Mouse (Mus musculus) right cerebral cortex, adult 18-20 months (tissue): ENCODE measurements at regions not wholly inside any gene's neighbourhood (a gene's known extent, or its start where the extent isn't known, plus 50 kb on each side); places are given as distances from the start of the nearest gene placed in this dataset.

Source experiments
- DNase-seq: peaks from one replicate; pipeline ENCODE4 v3.0.0; 2022; ENCODE audit warnings: mixed read lengths

DNA sequence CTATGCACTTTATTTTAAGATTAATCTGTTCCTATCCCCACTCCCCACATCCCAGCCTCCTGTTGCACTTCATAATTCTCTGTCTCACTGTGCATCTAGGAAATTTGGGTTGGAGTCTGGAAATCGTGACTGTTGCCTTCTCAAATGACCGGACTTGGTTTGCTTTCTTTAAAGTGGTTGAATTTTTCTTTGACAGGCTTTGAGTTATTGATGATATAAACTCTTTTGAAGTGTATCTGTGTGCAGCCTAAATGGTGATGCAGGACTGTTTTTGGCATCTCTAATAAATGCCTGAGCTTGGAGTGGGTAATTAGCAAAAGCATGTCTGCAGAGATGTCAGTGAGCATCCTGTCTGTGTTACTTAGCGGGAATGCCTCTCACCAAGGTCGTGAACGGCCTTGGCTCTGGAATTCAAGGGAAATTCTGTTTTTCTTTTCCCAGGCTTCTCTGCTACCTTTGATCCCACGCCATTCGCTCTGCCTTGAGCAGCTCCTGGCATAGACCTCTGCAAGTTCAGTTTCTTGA lies 292.8 kb upstream of the Igfbp3 start:
- DNase-seq, result no peak

- DNase-seq, result no peak
These were observed 291.1 kb upstream of the Igfbp3 start for GRCm38 (mm10) chr11:7504651-7505321.

DNA sequence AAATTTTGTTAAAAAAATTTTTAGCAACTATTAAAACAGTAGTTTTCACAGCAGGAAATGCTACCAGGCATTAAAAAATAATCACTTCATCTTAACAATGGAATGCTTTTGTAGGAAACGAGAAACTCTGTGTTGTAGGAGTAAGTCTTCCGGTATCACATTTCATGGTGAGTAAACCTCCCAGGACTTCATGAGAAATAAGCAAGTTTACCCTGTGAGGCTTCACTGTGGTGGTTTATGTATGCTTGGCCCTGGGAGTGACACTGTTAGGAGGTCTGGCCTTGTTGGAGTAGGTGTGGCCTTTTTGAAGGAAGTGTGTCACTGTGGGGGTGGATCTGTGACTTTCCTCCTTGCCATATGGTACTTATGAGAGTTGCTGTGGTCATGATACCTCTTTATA lies 289.0 kb upstream of the Igfbp3 start:
- no peak for DNase-seq

DNA sequence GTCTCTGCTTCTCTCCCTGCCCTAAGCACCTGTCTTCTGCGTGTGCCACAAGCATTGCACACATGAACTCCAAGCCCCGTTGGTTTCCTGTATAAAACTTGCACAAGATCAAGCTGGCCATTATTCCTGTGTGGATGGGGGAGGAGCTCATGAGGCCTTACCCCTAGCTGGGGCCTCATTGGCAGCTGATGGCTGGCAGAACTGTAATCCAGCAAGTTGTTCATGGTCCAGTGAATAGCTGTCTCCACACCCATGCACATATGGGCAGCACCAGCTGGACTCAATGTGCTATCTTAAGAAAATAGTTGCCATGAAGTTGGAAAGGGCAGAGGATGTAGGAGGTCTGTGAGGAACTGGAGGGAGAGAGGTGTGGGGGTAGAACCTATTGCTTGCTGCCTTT lies 288.3 kb upstream of the Igfbp3 start:
- DNase-seq, result no peak

DNA sequence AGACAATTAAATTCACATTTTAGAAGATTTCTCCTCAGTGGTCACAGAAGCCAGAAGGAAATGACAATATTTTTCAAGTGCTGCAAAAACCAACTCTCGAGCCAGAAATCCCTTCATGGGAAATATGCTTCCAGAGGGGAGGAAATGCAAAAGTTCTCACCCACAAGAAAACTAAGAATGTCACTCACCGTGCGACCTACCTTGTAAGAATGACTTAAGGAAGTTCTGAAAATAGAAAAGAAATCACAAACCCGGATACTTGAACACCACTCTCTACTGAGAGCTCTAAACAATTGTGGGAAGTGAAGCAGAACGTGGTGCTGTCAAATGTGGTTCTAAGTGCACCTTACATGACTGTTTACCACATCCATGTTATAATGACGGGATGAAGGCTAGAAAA lies 284.1 kb upstream of the Igfbp3 start:
- DNase-seq, result no peak

GRCm38 (mm10) chr11:7473832-7474545 lies 260.3 kb upstream of the Igfbp3 start:
- no peak for DNase-seq

GRCm38 (mm10) chr11:7465522-7465921 lies 251.8 kb upstream of the Igfbp3 start:
- DNase-seq, result no peak

DNA sequence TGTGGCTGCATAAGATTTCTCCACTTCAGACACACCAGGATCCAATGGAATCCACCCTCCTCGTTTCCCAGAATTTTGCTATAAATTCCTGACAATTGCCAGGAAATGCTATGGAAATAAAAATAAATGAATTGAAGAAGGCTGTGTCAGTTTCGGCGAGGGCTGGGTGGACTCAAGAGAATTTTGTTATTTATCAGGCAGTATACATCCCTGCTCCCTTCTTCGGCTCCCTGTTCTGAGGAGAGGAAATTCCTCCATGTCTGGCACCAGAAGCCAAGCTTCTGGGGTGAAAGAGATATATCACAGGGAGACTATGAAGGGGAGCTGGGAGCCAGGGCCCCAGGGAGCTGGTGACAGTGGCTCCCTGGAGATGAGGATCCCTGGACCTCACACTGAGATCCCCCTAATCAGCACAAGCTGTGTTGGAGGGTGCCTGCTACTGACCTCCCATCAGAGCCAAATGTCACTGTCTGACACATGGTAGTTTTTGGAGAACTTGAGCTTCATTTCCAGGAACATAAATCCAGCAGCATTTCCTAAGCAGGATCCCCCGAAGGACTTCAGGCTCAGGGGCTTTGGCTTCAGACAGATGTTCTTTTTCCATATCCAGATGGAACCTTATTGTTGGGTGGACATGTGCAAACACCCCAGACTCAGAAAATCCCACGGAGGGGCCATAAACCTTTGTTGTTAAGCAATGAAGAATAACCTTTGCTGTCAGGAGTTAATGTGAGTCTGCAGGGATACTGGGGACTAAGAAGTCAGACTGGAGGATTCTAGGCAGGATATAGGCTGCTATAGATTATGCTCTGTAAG lies 248.4 kb upstream of the Igfbp3 start:
- DNase-seq, result no peak

- DNase-seq, result peak; percentile 4
These were observed 238.0 kb upstream of the Igfbp3 start for GRCm38 (mm10) chr11:7451756-7452155.

- no peak for DNase-seq
These were observed 230.8 kb upstream of the Igfbp3 start for GRCm38 (mm10) chr11:7444494-7444893.

GRCm38 (mm10) chr11:7439276-7439675 lies 225.6 kb upstream of the Igfbp3 start:
- no peak for DNase-seq

DNA sequence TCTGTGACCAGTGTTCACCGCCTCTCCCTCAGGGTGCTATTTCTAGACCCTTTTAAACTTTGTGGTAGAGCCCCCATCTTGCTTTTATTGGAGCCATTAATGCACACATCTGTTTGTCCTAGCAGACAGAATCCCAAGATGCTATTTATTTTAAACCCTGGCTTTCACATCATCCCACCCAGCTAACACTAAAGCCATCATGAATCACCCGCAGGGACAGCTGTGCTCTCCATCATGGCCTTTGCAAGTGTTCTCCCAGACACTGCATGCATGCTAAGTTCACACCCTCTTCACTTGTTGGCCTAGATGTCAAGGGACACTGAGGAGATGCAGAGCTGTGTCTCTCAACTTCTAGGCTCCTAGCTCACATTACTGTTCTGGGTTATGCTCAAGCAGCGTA lies 220.9 kb upstream of the Igfbp3 start:
- no peak for DNase-seq

GRCm38 (mm10) chr11:7427771-7428170 lies 214.0 kb upstream of the Igfbp3 start:
- no peak for DNase-seq

DNA sequence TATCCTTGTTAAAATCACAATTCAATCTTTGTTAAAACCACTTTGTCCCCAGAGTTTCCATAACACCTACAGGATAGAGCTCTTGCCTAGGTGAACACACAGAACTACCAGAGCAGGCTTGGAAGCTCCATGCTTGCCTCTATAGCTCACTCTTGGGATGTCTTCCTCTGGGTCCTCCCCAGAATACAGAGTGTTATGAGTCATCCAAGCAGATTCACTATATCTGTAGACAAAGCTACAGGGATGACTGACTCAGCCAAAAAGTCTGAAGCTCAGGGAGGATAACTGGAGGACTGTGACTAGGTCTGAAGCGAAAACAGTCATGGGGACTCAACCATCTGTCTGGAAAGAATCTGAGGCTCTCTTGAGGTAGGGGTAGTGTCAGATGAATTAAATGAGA lies 211.5 kb upstream of the Igfbp3 start:
- DNase-seq, result peak; percentile 4

DNA sequence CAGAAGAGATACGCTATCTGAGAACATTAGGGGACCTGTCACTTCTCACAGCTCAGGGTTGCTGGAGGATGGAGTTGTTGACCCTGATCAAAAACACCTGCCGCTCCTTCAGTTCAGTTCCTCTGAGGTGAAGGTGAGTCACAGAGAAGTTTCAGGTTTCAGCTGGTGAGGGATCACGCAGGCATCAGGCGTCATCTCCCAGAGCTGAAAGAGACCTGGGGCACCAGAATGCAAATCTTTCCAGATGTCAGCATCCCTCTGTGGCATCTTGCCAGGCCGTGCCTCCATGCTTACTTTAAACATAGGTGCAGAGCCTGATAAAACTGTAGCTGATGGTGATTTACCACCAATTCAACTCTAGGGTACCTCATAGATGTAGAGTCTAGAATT lies 210.4 kb upstream of the Igfbp3 start:
- no peak for DNase-seq

- peak; percentile 1 for DNase-seq
These were observed 209.8 kb upstream of the Igfbp3 start for GRCm38 (mm10) chr11:7423276-7424081.

DNA sequence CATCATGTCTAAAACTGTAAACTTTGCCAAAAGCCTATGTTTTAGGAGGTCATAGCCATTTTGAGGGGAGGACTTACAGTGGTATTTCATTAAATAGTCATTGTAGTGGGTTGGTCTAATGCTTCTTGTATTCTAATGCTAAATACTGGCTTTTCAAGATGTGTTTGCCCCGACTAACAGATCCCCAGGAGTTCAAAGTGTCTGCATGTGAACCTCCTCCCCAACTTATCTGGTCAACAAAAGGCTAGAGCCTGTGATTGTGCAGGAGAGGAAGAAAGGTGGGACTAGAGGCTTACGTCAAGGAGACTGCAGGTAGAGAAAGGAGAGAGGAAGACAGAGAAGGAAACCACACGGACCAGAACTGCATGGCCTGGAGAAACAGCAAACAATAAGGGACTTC lies 198.9 kb upstream of the Igfbp3 start:
- DNase-seq, result no peak

- no peak for DNase-seq
These were observed 195.3 kb upstream of the Igfbp3 start for GRCm38 (mm10) chr11:7408992-7409391.

DNA sequence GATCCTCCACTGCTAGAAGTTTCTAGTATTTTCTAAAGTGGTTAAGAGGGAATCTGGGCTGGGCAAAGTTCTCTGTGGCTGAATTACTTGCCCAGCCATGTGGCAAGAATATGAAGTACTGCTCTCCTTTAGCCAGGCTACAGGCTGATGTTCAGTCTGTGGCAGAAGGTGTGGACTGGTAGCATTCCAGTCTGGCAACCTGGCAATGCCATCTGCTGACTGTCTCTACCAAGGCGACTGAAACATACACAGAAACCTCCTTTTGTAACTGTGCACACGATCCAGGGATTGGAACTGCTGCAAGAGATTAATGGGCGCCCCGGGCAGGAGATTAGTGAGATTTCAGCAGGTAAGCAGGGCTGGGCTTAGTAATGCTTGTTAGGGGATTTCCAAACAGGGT lies 190.9 kb upstream of the Igfbp3 start:
- DNase-seq, result no peak

DNA sequence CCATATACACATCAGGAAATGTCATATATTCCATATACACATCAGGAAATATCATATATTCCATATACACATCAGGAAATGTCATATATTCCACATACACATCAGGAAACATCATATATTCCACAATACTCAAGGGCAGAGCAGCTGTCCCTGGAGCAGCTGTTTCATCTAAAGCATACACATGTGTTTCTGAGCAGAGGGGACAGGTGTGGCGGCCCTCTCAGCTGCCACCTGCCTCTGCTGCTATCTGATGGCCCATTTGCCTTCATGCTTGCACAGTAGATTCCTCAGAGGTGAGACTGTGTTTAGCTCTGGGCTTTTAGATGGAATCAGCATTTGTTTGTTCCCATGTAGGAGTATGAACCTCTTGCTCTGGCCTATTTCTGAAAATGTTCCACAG lies 158.1 kb upstream of the Igfbp3 start:
- DNase-seq, result no peak

GRCm38 (mm10) chr11:7361388-7361787 lies 147.7 kb upstream of the Igfbp3 start:
- DNase-seq, result no peak

GRCm38 (mm10) chr11:7348601-7349000 lies 134.9 kb upstream of the Igfbp3 start:
- no peak for DNase-seq

DNA sequence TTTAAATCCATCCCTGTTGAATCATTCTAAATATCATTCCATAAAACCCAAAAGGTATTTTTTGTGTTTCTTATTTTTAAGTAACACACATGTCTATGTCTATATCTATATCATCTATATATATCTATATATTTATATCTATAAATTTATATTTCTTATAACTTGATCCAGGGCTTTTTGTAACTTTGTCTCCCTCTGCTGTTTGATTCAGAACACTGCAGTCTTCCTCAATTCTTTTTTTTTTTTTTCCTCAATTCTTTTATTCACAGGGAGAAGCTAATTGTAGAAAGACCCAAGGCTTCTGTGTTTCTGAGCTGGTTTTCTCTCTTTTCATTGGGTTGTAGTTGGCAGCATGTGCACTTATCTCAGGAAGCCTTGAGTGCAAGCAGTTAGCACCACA lies 124.1 kb upstream of the Igfbp3 start:
- no peak for DNase-seq
